11 mouse cellular contexts compared by ENCODE assay signal in the genomic region with DNA sequence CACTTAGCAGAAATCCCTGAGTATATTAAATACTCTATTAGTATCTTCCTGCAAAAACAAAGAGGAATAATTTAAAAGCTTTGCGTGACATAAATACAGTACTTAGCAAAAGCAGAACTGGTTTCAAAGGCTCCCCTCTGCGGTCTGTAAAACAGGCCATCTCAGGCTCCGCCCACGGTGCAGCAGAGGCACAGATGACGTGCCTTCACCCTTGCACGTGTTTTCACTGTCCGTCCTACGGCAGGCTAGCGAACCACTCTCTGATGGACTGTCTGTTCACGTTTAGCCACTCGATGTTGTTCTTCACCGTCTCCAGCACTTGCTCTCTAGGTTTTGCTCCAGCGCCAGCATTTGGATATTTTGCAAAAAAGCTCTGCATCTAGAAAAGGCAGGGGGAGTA.
DNase-seq lines count a peak whose midpoint lies in the region; ATAC-seq and TF ChIP-seq lines count a peak whose summit lies in the region.
"Had no signal": no experiment of that assay in that cellular context is flagged by ENCODE, and none has a peak within 500 bp of the region (broad histone marks: within the 10 kb centered on the region; RNA-seq: fewer than 3 reads in every experiment).

No protein-coding gene starts in this region.

- dilution Hi-C loops in CH12.LX (cut with MboI; ENCODE audit: extremely low pct_ligation_motif_present, extremely low pct_unique_long_range_greater_than_20kb, low sequenced_read_pairs): no loop called here

- peak; percentile 15 for DNase-seq in kidney, postnatal 10 days
- DNase-seq in kidney, postnatal 14 days: no peak
- DNase-seq in CH12.LX (ENCODE audit: extremely low read depth): peak; percentile 52
- peak; percentile 8 for DNase-seq in brain, embryonic 14.5 days (ENCODE audit: low read depth)
- DNase-seq in cerebellum, adult 2 months: no peak
- no peak for DNase-seq in left cerebral cortex, adult 8-10 months (ENCODE audit: low spot score in 2 of 2)
- DNase-seq: gastrocnemius, postnatal 25 days had no signal

- no peak for TF ChIP-seq EP300 in CH12.LX (IDR thresholded peaks at IDR 0.05; ENCODE audit: low read length)

- no peaks in the 10 kb centered on the region for H3K79me2 ChIP-seq in CH12.LX (replicated peaks; ENCODE audit: control insufficient read depth, extremely low read depth, insufficient read depth, poor library complexity, severe bottlenecking)

- no peak for TF ChIP-seq CTCF in CH12.LX (conservative IDR thresholded peaks at IDR 0.05 in 1 of 2, IDR thresholded peaks at IDR 0.05 in 1 of 2; ENCODE audit: low read depth in 2 of 2, low read length in 2 of 2)
- no peak for TF ChIP-seq CTCF in brain, embryonic 14.5 days (IDR thresholded peaks at IDR 0.05; ENCODE audit: borderline replicate concordance, extremely low read depth, insufficient read depth, insufficient read length)
- TF ChIP-seq CTCF in cerebellum, adult 2 months (IDR thresholded peaks at IDR 0.05; ENCODE audit: borderline replicate concordance, insufficient read depth, low read depth, low read length): no peak

- H3K4me1 ChIP-seq in CH12.LX (ENCODE audit: control insufficient read depth in 1 of 2, insufficient read depth in 2 of 2): peaks cover 0 to 3% of the 10 kb centered on the region in 2 experiments; a peak in 1 of 4 replicates
- no peaks in the 10 kb centered on the region for H3K4me1 ChIP-seq in cerebellum, adult 2 months (ENCODE audit: control insufficient read depth, insufficient read depth, low read length)
- H3K4me1 ChIP-seq: midbrain, embryonic 13.5 days had no signal

- ATAC-seq in megakaryocyte, adult 5-6 weeks (ENCODE audit: poor library complexity, severe bottlenecking): peak; percentile 100
- ATAC-seq in activated CD4-positive, CD25-positive, alpha-beta regulatory T cell, adult 4 months: no peak
- ATAC-seq: midbrain, embryonic 13.5 days had no signal

- H3K9ac ChIP-seq in CH12.LX (ENCODE audit: insufficient read depth, low read depth): no peak overlapping the region
- H3K9ac ChIP-seq: midbrain, embryonic 13.5 days had no signal

- no peak overlapping the region for H3K4me3 ChIP-seq in CH12.LX (replicated peaks in 1 of 3; ENCODE audit: low read depth in 2 of 3, low read length in 2 of 3, poor library complexity in 1 of 3)
- H3K4me3 ChIP-seq in cerebellum, adult 2 months (replicated peaks; ENCODE audit: insufficient read depth, low read depth, low read length): no peak overlapping the region
- H3K4me3 ChIP-seq: midbrain, embryonic 13.5 days had no signal

- H3K27ac ChIP-seq in CH12.LX (ENCODE audit: insufficient read depth, low read depth): no peak overlapping the region
- H3K27ac ChIP-seq in cerebellum, adult 2 months (ENCODE audit: insufficient read depth, low read length): no peak overlapping the region
- H3K27ac ChIP-seq: midbrain, embryonic 13.5 days had no signal

- H3K4me2 ChIP-seq in CH12.LX (ENCODE audit: insufficient read depth, low read depth, poor library complexity, severe bottlenecking): 0 out of 2 replicates have a peak overlapping the region, but pooled peaks have one; percentile 36
- H3K4me2 ChIP-seq: midbrain, embryonic 13.5 days had no signal

- no peak for TF ChIP-seq POLR2A in CH12.LX (IDR thresholded peaks at IDR 0.05; ENCODE audit: low read depth, low read length)
- no peak for TF ChIP-seq POLR2A in brain, embryonic 14.5 days (IDR thresholded peaks at IDR 0.05; ENCODE audit: borderline replicate concordance, extremely low read depth, insufficient read depth, insufficient read length, poor library complexity, severe bottlenecking)
- no peak for TF ChIP-seq POLR2A in cerebellum, adult 2 months (IDR thresholded peaks at IDR 0.05; ENCODE audit: borderline replicate concordance, insufficient read depth, low read length)

- H3K27me3 ChIP-seq in CH12.LX (replicated peaks): no peaks in the 10 kb centered on the region
- no peaks in the 10 kb centered on the region for H3K27me3 ChIP-seq in cerebellum, adult 2 months (ENCODE audit: control insufficient read depth, insufficient read depth, low read length)
- H3K27me3 ChIP-seq: midbrain, embryonic 13.5 days; Patski had no signal

- TF ChIP-seq RAD21 in CH12.LX (IDR thresholded peaks at IDR 0.05; ENCODE audit: low read depth, low read length): no peak

- H3K9me3 ChIP-seq in CH12.LX (replicated peaks; ENCODE audit: low read length): peaks cover 4% of the 10 kb centered on the region
- H3K9me3 ChIP-seq: midbrain, embryonic 13.5 days had no signal

- in situ Hi-C loops in CH12.LX (cut with MboI; ENCODE audit: low pct_ligation_motif_present, low pct_unique_long_range_greater_than_20kb, low sequenced_read_pairs): no loop called here

- no peaks in the 10 kb centered on the region for H3K36me3 ChIP-seq in CH12.LX (replicated peaks in 1 of 2; ENCODE audit: control insufficient read depth in 1 of 2, insufficient read depth in 1 of 2, low read length in 1 of 2)
- H3K36me3 ChIP-seq: midbrain, embryonic 13.5 days had no signal

- 41% methylated on average over 13 of the region's 13 CpGs for WGBS in cerebellum, adult 2 months

TF ChIP-seq in CH12.LX, 34 proteins besides CTCF, POLR2A, EP300 and RAD21:
- TF ChIP-seq ZKSCAN1 (IDR thresholded peaks at IDR 0.05; ENCODE audit: borderline replicate concordance, low read depth, low read length) (no peak), GABPA (IDR thresholded peaks at IDR 0.05; ENCODE audit: insufficient replicate concordance, low read depth, low read length) (no peak), MAX (IDR thresholded peaks at IDR 0.05; ENCODE audit: low read length) (peak; percentile 35; the same call in 1 of the 2 replicates), BHLHE40 (IDR thresholded peaks at IDR 0.05; ENCODE audit: low read depth, low read length) (peak; percentile 80), RCOR1 (conservative IDR thresholded peaks at IDR 0.05; ENCODE audit: low read depth, low read length) (no peak), UBTF (IDR thresholded peaks at IDR 0.05; ENCODE audit: low read depth, low read length) (no peak)

Comparison
In these comparisons a context has a peak if more than half of its experiments do, and no peak if none do; other contexts are left out.
1. DNase-seq: peak in kidney, postnatal 10 days (single experiment), CH12.LX (single experiment) and brain, embryonic 14.5 days (single experiment); none in kidney, postnatal 14 days (single experiment), cerebellum, adult 2 months (0 of 2) and left cerebral cortex, adult 8-10 months (0 of 2).